Mouse (Mus musculus) left cerebral cortex, adult 2 months (tissue): ENCODE measurements around the gene St6galnac5. TPM values are rescaled to one million over a fixed set of nuclear protein-coding genes. Genes with fewer than 3 reads are reported as not detected.

ENCODE experiments used
- DNase-seq, 2 experiments: peaks; one replicate each; pipeline ENCODE4 v3.0.0; 2021 to 2022; ENCODE audit warnings: low spot score in 2 of 2, mixed read lengths in 1 of 2; ENCODE audit errors: extremely low spot score in 1 of 2
- H3K27ac ChIP-seq: fragments of 200-600 bp; 2 replicates; pipeline ENCODE4 v1.8.1; 2022
- H3K4me3 ChIP-seq: fragments of 200-600 bp; 2 replicates; pipeline ENCODE4 v1.8.1; 2022
- CTCF ChIP-seq: fragments of 200-600 bp; IDR thresholded peaks from 2 replicates; pipeline ENCODE4 v1.8.1; 2022; ENCODE audit warnings: antibody characterized with exemption, mild to moderate bottlenecking, moderate library complexity
- intact Hi-C: fragments of 180-260 bp; cut with DNase I; formaldehyde crosslinking; loops from one replicate; pipeline ENCODE4 v1.15.1; 2025
- total RNA-seq, 2 experiments: library from RNA; stranded (reverse); gene quantifications; 2 replicates each; pipeline ENCODE4 v1.2.3; 2021

The St6galnac5 gene
- total RNA-seq, 2 experiments from 2014 or later, result 36.8 to 38.0 TPM

DNA sequence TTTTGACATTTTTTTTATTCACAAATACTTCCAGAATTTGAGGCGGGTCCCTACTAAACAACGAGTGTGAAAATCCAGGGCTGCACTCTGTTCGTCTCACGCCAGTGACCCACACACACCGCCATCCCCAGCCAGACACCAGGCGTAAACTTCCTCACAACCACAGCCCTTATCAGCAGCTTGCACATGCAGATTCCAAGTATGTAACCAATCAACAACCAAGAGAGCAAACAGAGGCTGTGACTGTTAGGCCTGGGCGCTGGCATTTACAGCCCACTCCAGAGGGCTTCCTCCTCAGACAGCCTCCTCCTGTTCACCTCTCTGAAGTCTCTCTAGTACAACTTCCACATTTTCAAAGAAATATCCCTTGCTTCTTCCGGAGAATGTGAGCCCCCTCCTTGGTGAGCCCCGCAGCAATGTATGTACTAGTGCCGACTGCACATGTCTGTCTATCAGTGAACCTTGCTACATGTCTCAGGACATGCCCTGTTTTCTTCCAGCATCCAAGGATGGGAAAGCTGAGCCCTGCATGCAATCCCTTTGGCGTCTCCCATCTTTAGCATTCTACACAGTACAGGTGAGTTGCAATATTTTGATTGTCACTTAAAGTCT, 2.5 kb downstream of the St6galnac5 start:
- intact Hi-C loops, result loop anchor here (5.0 kb wide), 5 partner anchors 142 to 678 kb away; no protein-coding TSS in a partner anchor
- H3K27ac ChIP-seq, result peak overlapping the region; percentile 84; the same call in 1 of the 2 replicates

DNA sequence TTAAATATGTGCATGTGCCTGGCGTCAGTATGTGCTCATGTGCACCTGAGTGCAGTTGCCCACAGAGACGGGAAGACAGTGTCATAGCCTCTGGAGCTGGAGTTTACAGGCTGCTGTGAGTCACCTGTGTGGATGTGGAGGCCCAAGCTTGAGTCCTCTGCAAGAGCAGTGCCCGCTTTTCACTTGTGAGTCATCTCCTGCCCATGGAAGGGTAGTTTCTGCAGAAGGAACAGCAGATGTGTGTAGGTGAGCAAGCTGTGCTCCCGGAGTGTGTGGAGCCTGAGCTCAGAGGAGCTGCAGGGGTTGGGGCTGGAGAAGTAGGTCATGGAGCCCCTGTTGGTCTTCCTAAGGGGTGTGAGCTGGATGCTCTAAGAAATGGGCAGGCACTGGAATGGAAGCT, 10.7 kb downstream of the St6galnac5 start:
- Histone ChIP-seq H3K27ac (peak overlapping the region; percentile 33), H3K4me3 (no peak overlapping the region)
- intact Hi-C loops, result loop anchor here (1.0 to 5.0 kb wide), 6 partner anchors 104 to 596 kb away; no protein-coding TSS in a partner anchor

More for the DNA sequence above, 2.5 kb downstream of the St6galnac5 start:
- DNase-seq, result no peak
- no peak for TF ChIP-seq CTCF
- H3K4me3 ChIP-seq, result peak overlapping the region; percentile 67

DNA sequence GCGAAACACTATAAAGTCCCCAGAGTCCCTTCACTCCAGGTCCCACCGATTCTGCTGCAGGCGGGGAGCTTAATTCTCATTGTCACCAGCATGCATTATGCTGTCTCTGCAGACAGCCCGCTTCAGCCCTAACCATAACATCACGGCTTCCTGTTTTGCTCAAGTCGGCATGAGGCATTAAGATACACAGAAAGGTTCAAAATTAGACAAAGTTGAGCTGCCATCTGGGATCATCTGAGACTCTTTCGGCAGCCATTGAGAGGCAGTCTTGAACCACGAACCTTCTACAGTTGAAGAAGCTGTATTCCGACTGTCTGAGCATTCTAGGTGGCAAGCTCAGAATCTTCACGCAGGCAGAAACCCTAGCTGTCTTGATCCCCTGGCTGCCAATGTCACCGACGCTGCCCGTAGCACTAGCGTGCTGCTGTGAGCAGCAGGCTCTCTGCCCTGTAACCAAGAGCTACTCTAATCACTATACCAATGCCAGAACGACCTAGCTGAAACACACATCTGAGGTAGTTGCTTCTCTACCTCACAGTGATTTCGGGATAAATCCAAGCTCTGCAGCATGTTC, 12.2 kb downstream of the St6galnac5 start:
- peak; percentile 10 for TF ChIP-seq CTCF
- Histone ChIP-seq H3K27ac (peak overlapping the region; percentile 24; the same call in 1 of the 2 replicates), H3K4me3 (no peak overlapping the region)
- intact Hi-C loops, result loop anchor here (5.0 kb wide), 5 partner anchors 103 to 597 kb away; no protein-coding TSS in a partner anchor
- no peak for DNase-seq

More for the DNA sequence above, 10.7 kb downstream of the St6galnac5 start:
- no peak for TF ChIP-seq CTCF
- DNase-seq, result peak; percentile 52 to 59

DNA sequence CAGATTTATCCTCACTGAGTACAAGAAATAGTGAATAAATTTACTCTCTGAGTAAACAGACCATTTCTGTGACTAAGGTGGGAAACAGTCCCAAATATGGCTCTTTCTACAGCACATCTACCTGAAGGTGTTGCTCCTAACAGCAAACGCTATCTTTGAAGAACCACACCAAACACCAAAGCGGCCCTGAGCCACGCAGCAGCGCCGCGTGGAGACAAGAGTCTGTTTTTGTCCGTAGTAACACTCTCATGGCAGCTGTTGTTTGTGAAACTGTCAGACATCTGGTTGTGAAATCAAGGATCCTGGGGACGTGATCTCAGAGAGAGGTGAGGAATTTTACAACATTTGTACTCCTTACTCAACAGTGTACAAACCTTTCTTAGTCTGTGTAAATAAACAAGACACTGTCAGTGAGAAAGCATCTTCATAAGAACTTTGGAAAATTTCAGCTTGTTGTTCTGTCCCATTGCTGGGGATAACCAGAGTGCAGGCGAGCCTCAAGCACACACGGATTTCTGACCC, 20.1 kb downstream of the St6galnac5 start:
- no peak for DNase-seq
- no peak overlapping the region for H3K27ac ChIP-seq
- no peak for TF ChIP-seq CTCF
- intact Hi-C loops, result no loop called here
- no peak overlapping the region for H3K4me3 ChIP-seq

DNA sequence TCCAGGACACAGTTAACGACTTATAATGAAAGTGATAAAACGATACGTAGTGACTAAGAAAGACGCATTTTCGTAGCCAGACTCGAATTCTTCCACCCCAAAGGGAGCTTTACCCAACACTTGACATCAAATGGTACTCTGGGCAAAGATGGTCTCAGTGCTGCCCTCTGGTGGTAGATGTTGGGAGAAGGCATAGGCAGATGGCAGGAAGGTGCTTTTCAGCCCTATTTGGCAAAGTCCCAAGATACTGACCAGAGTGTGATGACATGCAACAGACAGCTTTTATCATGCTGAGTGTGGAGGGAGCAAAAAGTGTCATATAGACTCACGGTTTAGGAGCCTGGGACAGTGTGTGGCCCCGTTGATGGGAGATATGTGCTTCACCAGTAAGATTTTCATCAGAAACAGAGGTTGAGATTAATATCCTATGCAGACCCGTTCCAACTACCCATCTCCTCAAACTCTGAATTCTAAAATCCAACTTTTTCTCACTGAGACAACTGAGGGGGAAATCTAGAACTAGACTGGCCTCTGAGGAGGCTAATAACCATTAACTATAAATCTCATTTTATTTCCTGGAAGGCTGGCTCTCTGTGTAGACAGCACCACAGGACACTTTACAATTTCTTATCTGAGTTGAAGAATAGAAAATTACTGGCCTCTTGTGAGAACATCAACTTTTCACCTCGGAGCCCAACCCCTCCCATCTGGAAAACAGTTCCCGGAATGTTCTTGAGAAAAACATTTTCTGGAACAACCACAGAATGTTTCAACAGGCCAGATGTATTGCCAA, 23.5 kb downstream of the St6galnac5 start:
- Histone ChIP-seq H3K4me3 (no peak overlapping the region), H3K27ac (no peak overlapping the region)
- peak; percentile 44 to 58 for DNase-seq
- intact Hi-C loops, result loop anchor here (1.0 to 5.0 kb wide), 3 partner anchors 71 to 291 kb away; no protein-coding TSS in a partner anchor
- TF ChIP-seq CTCF, result peak; percentile 82

DNA sequence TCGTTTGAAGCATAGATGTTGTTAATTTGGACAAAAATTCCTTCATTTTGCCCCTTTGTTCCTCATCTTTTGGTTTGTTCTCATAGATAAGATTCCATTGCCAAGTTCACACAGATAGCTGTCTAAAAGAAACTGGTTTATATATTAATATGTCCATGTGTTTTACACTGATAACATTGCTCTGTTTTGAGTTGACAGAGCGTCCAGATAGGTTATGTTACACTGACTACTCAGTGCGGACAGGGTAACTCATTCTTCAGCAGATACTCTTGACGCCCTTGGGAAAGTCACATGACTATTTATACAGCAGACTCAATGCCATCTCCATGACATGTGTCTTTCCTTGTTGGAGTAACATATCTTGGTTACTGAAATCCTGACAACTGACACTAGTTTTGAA, 25.3 kb downstream of the St6galnac5 start:
- no peak overlapping the region for H3K27ac ChIP-seq
- TF ChIP-seq CTCF, result no peak
- no peak overlapping the region for H3K4me3 ChIP-seq
- no peak for DNase-seq
- intact Hi-C loops, result loop anchor here (5.0 kb wide), 1 partner anchor 69 kb away; no protein-coding TSS in a partner anchor

DNA sequence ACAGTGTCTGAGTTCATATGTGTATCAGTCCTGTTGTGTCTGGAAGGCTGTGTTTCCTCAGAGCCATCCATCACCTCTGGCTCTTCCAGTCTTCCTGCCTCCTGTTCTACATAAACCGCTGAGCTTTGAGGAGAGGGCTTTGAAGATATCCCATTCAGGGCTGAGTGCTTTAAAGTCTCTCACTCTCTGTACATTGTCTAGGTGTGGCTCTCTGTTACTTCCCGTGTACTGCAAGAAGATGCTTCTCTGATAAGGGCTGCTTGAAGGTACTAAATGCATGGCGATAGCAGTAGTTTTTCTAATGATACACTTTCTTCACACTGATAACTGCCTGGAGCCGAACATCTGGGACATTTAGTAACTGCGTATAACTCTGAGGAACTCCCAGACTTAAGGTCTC, 26.0 kb downstream of the St6galnac5 start:
- Histone ChIP-seq H3K27ac (no peak overlapping the region), H3K4me3 (no peak overlapping the region)
- TF ChIP-seq CTCF, result no peak
- DNase-seq, result no peak
- intact Hi-C loops, result loop anchor here (5.0 kb wide), 1 partner anchor 69 kb away; no protein-coding TSS in a partner anchor

DNA sequence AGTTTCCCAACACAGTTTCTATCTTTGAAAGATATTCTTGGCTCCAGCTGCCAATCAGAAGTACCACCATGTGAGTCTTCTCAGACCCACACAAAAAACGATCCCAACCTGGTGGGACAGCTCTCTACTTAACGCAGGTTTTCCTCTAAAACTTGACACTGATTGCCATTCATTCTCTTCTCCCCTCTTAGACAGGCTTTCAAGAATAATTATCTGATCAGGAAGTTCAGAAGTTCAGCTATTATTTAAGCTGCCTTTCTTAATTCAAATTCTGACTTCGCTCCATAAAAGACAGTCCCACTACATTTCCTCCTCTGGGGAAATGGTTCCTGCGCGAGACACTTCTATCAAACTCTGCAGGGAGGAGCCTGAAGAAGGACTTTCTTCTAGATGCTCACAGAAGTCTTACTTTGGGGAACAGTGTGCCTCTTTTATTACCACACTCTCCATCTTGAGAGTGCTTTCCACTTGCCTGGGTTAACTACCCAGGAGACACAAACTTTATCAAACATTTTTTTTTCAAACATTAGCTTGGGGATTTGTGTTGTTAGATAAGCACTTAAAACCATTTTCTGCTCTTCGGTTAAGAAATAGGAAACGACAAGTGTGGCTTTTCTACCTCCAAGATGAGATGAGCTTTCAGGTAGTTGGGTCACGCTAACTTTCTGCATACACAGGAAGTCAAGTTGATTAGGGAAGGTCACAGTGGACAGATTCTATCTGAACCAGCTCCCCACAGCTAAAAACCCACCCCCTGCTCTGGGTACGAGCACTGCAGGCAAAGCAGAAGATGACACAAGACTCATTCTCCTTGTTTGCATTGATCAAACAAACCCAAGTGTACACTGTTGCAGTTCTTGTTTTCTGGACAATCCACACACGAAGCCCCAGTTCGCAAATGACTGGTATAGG, 30.2 kb downstream of the St6galnac5 start:
- intact Hi-C loops, result no loop called here

DNA sequence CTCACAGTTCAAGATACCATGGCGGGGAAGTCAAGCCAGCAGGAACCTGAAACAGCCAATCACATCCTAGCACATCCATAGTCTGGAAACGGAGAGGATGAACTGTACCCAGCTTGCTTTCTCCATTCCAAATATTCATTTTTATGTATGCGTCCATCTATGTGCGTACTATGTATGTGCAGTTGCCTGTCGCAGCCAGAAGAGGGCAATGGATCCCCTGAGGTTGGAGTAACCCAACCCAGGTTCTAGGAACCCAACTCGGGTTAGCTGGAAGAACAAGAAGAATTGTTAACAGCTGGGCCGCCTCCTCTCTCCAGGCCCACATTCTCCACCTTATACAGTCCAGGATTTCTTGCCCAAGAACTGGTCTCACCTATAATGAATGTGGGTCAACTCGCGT, 31.1 kb downstream of the St6galnac5 start:
- no peak overlapping the region for H3K4me3 ChIP-seq
- DNase-seq, result no peak
- no peak overlapping the region for H3K27ac ChIP-seq
- peak; percentile 16 for TF ChIP-seq CTCF
- intact Hi-C loops, result no loop called here

More for the DNA sequence above, 30.2 kb downstream of the St6galnac5 start:
- no peak for DNase-seq
- no peak for TF ChIP-seq CTCF
- Histone ChIP-seq H3K4me3 (no peak overlapping the region), H3K27ac (no peak overlapping the region)

DNA sequence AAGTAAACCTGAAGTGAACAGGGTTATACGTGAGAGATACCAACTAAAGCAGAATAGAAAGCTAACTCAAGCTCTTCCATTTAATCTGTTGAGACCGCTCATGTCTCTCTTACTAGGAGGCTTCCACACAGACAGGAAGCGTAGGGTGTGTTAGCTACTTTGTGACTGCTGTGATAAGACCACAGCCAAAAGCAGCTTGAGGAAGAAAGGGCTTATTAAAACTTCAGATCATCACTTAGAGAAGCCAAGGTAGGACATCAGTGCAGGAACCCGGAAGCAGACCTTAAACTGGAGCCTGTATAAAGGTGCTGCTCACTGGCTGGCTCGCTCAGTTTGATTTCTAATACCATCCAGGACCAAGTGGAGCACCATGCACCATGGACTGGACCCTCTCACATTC, 31.7 kb downstream of the St6galnac5 start:
- intact Hi-C loops, result no loop called here
- TF ChIP-seq CTCF, result no peak
- Histone ChIP-seq H3K4me3 (no peak overlapping the region), H3K27ac (no peak overlapping the region)
- no peak for DNase-seq
